Mouse (Mus musculus): ENCODE data around the gene Bicd2. TPM values are rescaled to one million over a fixed set of nuclear protein-coding genes. Genes with fewer than 3 reads are reported as not detected.
A peak's percentile ranks its signal among the peaks of the same experiment; 100 is the strongest.

Bicd2 gene
- polyA plus RNA-seq, 1 experiment from 2014 or later, result 15.2 TPM

DNA sequence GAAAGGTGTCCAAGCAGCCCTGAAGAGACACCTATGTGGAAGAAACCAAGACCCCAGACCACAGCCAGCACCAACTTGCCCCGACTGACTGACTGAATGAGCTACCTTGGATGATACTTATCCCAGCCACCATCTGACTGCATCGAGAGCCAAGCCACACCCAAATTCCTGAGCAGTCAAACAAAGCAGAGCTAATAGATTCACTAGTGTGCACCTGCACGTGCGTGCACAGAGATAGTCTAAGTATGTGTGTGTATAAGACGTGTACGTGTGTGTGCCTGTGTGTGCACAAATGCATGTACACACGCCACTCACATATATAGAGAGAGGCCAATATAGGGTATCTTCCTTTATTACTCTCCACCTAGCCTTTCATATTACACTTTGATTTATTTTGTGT, 29.7 kb upstream of the Bicd2 start:
- Histone ChIP-seq H3K9ac (no peak overlapping the region), H3K36me3 (no peaks in the 10 kb centered on the region), H3K4me2 (no peak overlapping the region), H3K27me3 (replicated peaks) (no peaks in the 10 kb centered on the region), H3K4me3 (no peak overlapping the region), H3K9me3 (replicated peaks) (no peaks in the 10 kb centered on the region), H3K4me1 (peaks cover 30% of the 10 kb centered on the region), H3K27ac (no peak overlapping the region)
- no peak for ATAC-seq
- WGBS (ENCODE audit: insufficient replicate concordance), result 62% methylated on average over 7 of the region's 7 CpGs

GRCm38 (mm10) chr13:49316386-49317162, 24.8 kb upstream of the Bicd2 start:
- H3K4me3 ChIP-seq, result no peak overlapping the region
- no peak for ATAC-seq
- H3K36me3 ChIP-seq, result no peaks in the 10 kb centered on the region
- H3K27ac ChIP-seq, result no peak overlapping the region
- no peaks in the 10 kb centered on the region for H3K9me3 ChIP-seq (replicated peaks)
- H3K4me2 ChIP-seq, result no peak overlapping the region
- no peaks in the 10 kb centered on the region for H3K4me1 ChIP-seq
- H3K9ac ChIP-seq, result no peak overlapping the region
- H3K27me3 ChIP-seq (replicated peaks), result peaks cover 6% of the 10 kb centered on the region; the same call in 1 of the 2 replicates
- WGBS (ENCODE audit: insufficient replicate concordance), result 62% methylated on average over 9 of the region's 9 CpGs

DNA sequence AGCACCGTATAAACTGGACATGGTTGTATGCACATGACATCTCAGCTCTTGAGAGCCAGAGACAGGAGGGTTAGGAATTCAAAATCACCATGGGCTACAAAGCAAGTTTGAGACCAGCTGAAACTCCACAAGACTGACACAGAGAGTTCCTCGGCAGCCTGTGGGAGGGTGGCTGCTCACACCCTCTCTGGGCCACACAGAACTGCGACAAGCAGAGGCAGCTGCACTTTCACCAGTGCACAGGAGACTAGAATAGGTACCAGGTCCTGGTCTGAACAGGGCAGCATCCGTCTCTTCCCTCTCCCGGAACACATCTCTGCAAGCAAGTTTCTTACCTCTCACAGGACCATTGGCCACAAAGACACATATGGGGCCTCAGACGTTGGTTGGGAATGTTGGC, 23.9 kb upstream of the Bicd2 start:
- H3K4me1 ChIP-seq, result peaks cover 4% of the 10 kb centered on the region; the same call in 1 of the 2 replicates
- H3K27me3 ChIP-seq (replicated peaks), result peaks cover 10% of the 10 kb centered on the region; the same call in 1 of the 2 replicates
- no peak for ATAC-seq
- H3K4me3 ChIP-seq, result no peak overlapping the region
- H3K36me3 ChIP-seq, result no peaks in the 10 kb centered on the region
- no peak overlapping the region for H3K27ac ChIP-seq
- H3K9me3 ChIP-seq (replicated peaks), result no peaks in the 10 kb centered on the region
- no peak overlapping the region for H3K4me2 ChIP-seq
- 70% methylated on average over 6 of the region's 6 CpGs for WGBS (ENCODE audit: insufficient replicate concordance)
- H3K9ac ChIP-seq, result no peak overlapping the region

DNA sequence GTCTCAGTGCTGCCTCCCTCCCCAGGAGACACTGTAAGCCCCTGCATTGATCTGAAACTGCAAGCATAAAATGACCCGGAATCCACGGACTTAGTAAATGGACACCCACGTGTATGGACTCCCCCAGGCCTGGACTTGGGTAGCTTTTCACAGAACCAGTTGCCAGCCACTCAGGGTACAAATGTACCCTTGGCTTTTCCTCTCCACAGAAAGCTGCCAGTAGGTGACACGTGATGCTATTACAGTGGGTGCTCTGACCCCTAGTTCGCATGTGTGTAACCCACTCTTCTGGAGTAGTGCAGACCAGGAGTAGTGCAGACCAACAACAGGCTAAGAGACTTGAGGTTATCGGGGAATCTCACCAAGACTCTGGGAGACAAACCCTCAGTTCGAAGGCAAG, 23.5 kb upstream of the Bicd2 start:
- 71% methylated on average over 7 of the region's 7 CpGs for WGBS (ENCODE audit: insufficient replicate concordance)
- no peak for ATAC-seq
- no peak overlapping the region for H3K9ac ChIP-seq

GRCm38 (mm10) chr13:49320040-49320439, 21.3 kb upstream of the Bicd2 start, which contains the start of gene Fgd3:
Gene Fgd3 (minus strand): TSS chr13:49320311.
- no peak for ATAC-seq
- Histone ChIP-seq H3K4me2 (0 out of 2 replicates have a peak within 1 kb of the TSS, but pooled peaks have one; percentile 3), H3K4me1 (peaks cover 4% of the 10 kb centered on the region; the same call in 1 of the 2 replicates), H3K9me3 (replicated peaks) (no peaks in the 10 kb centered on the region), H3K4me3 (0 out of 2 replicates have a peak within 1 kb of the TSS, but pooled peaks have one; percentile 2), H3K36me3 (no peaks in the 10 kb centered on the region), H3K27ac (no peak within 1 kb of the TSS), H3K9ac (no peak within 1 kb of the TSS), H3K27me3 (replicated peaks) (peaks cover 10% of the 10 kb centered on the region; the same call in 1 of the 2 replicates)
- WGBS (ENCODE audit: insufficient replicate concordance), result 23% methylated on average over 10 of the region's 10 CpGs

More for the DNA sequence above, 23.5 kb upstream of the Bicd2 start:
- H3K4me3 ChIP-seq, result no peak overlapping the region
- no peak overlapping the region for H3K27ac ChIP-seq
- H3K4me1 ChIP-seq, result peaks cover 4% of the 10 kb centered on the region; the same call in 1 of the 2 replicates
- H3K27me3 ChIP-seq (replicated peaks), result peaks cover 10% of the 10 kb centered on the region; the same call in 1 of the 2 replicates
- H3K9me3 ChIP-seq (replicated peaks), result no peaks in the 10 kb centered on the region
- no peaks in the 10 kb centered on the region for H3K36me3 ChIP-seq
- no peak overlapping the region for H3K4me2 ChIP-seq

GRCm38 (mm10) chr13:49320514-49320913, 20.9 kb upstream of the Bicd2 start:
- H3K36me3 ChIP-seq, result no peaks in the 10 kb centered on the region
- no peak overlapping the region for H3K4me3 ChIP-seq
- H3K4me1 ChIP-seq, result peaks cover 4% of the 10 kb centered on the region; the same call in 1 of the 2 replicates
- H3K27ac ChIP-seq, result no peak overlapping the region
- H3K27me3 ChIP-seq (replicated peaks), result peaks cover 10% of the 10 kb centered on the region; the same call in 1 of the 2 replicates
- ATAC-seq, result no peak
- H3K9me3 ChIP-seq (replicated peaks), result no peaks in the 10 kb centered on the region
- 61% methylated on average over 1 of the region's 1 CpGs for WGBS (ENCODE audit: insufficient replicate concordance)
- H3K4me2 ChIP-seq, result no peak overlapping the region
- no peak overlapping the region for H3K9ac ChIP-seq

GRCm38 (mm10) chr13:49321452-49321851, 19.9 kb upstream of the Bicd2 start:
- H3K36me3 ChIP-seq, result no peaks in the 10 kb centered on the region
- H3K4me3 ChIP-seq, result no peak overlapping the region
- H3K27me3 ChIP-seq (replicated peaks), result peaks cover 10% of the 10 kb centered on the region; the same call in 1 of the 2 replicates
- no peak overlapping the region for H3K4me2 ChIP-seq
- WGBS (ENCODE audit: insufficient replicate concordance), result 26% methylated on average over 3 of the region's 3 CpGs
- peaks cover 4% of the 10 kb centered on the region; the same call in 1 of the 2 replicates for H3K4me1 ChIP-seq
- H3K9me3 ChIP-seq (replicated peaks), result no peaks in the 10 kb centered on the region
- no peak for ATAC-seq
- no peak overlapping the region for H3K27ac ChIP-seq
- no peak overlapping the region for H3K9ac ChIP-seq

- ATAC-seq, result no peak
- H3K4me2 ChIP-seq, result no peak overlapping the region
- H3K9ac ChIP-seq, result no peak overlapping the region
- no peak overlapping the region for H3K4me3 ChIP-seq
- no peak overlapping the region for H3K27ac ChIP-seq
- H3K27me3 ChIP-seq (replicated peaks), result peaks cover 10% of the 10 kb centered on the region; the same call in 1 of the 2 replicates
- peaks cover 4% of the 10 kb centered on the region; the same call in 1 of the 2 replicates for H3K4me1 ChIP-seq
- no peaks in the 10 kb centered on the region for H3K36me3 ChIP-seq
- no peaks in the 10 kb centered on the region for H3K9me3 ChIP-seq (replicated peaks)
- WGBS (ENCODE audit: insufficient replicate concordance), result 28% methylated on average over 5 of the region's 5 CpGs
Measured at GRCm38 (mm10) chr13:49322169-49322568, 19.2 kb upstream of the Bicd2 start.

DNA sequence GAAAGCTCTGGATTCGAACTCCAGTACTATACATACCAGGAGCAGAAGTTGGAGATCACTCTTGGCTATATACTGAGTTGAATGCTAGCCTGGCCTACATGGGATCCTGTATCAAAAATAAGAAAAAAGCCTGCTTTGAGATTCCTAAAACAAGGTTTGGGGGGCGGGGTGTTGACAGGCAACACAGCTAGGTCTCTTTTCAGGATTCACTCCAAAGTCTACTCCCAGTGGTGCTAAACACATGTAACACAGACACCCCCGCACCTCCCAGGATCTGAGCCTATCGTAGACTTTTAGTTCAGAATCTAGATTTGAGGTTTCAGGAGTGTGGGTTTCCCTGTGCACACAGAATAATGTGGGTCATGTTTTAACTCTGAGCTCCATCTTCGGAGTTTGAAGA, 18.6 kb upstream of the Bicd2 start:
- Histone ChIP-seq H3K36me3 (no peaks in the 10 kb centered on the region), H3K9ac (no peak overlapping the region), H3K27ac (no peak overlapping the region), H3K9me3 (replicated peaks) (no peaks in the 10 kb centered on the region), H3K4me1 (peaks cover 4% of the 10 kb centered on the region; the same call in 1 of the 2 replicates), H3K4me2 (no peak overlapping the region), H3K27me3 (replicated peaks) (peaks cover 10% of the 10 kb centered on the region; the same call in 1 of the 2 replicates), H3K4me3 (no peak overlapping the region)
- WGBS (ENCODE audit: insufficient replicate concordance), result 60% methylated on average over 5 of the region's 5 CpGs
- ATAC-seq, result no peak

DNA sequence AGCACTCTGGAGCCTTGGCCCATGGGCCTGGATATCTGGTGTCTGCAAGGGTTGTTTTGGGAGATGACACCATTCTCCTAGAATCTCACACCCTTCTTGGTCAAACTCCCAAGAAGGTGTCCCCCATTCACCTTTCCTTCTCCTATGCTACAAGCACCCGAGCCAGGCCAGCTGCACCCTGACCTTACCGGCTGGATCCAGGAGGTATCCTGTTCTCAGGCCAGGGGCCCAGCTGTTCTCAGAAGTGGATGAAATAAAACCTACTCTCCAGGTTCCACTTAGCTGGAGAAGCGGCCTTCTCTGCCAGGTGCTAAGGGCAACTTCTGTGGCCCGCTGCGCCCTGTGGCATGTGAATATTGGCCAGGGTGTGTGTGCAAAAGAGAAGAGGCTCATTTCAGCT, 16.5 kb upstream of the Bicd2 start:
- Histone ChIP-seq H3K27ac (no peak overlapping the region), H3K36me3 (no peaks in the 10 kb centered on the region), H3K4me3 (no peak overlapping the region), H3K4me1 (peaks cover 4% of the 10 kb centered on the region; the same call in 1 of the 2 replicates), H3K9ac (no peak overlapping the region), H3K4me2 (no peak overlapping the region), H3K27me3 (replicated peaks) (peaks cover 9% of the 10 kb centered on the region; the same call in 1 of the 2 replicates), H3K9me3 (replicated peaks) (no peaks in the 10 kb centered on the region)
- 83% methylated on average over 5 of the region's 5 CpGs for WGBS (ENCODE audit: insufficient replicate concordance)
- no peak for ATAC-seq

DNA sequence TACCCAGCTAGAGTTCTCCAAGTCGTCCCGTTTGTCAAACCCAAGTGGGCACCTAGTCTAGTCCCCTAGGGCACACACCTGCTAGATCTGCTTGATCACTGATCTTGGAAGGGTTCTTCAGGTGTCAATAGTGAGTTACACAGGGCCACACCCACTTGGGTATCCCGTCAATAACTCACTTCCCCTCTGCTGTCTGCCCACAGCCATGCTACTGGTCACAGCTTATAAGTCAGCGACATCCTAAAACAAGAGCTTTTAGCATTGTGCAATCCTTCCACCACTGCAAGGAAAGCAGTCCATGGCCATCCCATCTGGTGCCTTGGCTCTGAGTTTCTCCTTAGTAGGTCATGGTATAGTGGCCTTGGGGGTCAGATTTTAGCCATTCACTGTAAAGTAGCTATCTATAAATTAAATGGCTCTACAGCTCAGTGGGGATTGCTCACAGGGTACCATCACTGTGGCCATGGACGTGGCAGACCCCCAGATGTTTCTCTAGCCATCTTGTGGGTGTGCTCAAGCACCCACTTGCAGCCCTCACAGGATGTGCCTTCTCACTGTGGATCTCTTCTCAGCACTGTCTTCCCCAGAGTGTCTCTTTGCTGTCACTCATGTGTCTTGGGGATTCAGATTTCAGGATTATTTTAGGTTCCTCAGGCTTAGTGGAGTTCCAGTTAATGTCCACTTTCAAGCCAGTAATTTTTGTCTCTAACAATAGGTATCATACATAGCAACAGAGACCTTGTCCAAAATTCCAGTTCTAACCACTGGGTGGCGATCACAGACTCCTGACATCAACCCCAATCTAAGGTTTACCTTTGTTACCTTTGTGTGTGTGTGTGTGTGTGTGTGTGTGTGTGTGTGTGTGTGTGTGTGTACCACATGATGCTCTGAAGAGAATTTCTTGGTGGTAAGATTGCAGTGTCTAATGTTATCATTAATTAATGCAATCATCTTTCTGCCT, 14.9 kb upstream of the Bicd2 start:
- H3K27ac ChIP-seq, result no peak overlapping the region
- H3K27me3 ChIP-seq (replicated peaks), result peaks cover 4% of the 10 kb centered on the region; the same call in 1 of the 2 replicates
- H3K4me2 ChIP-seq, result no peak overlapping the region
- no peak overlapping the region for H3K4me3 ChIP-seq
- 32% methylated on average over 6 of the region's 6 CpGs for WGBS (ENCODE audit: insufficient replicate concordance)
- H3K36me3 ChIP-seq, result no peaks in the 10 kb centered on the region
- no peak for ATAC-seq
- no peak overlapping the region for H3K9ac ChIP-seq
- no peaks in the 10 kb centered on the region for H3K9me3 ChIP-seq (replicated peaks)
- H3K4me1 ChIP-seq, result peaks cover 4% of the 10 kb centered on the region; the same call in 1 of the 2 replicates
